Mouse (Mus musculus) large intestine, adult 2 months (tissue): Measurements from ENCODE around the gene Figla. TPM values are rescaled to one million over a fixed set of nuclear protein-coding genes. Genes with fewer than 3 reads are reported as not detected.

Experiments
- DNase-seq: peaks from one replicate; pipeline ENCODE4 v3.0.0-alpha.2; 2012; ENCODE audit warnings: low read depth, low spot score
- WGBS: fragments of 180-500 bp; shearing (Covaris S2); methylation state at CpG from one replicate; pipeline ENCODE4 v1.1.7; 2018; 5-methylcytosine and 5-hydroxymethylcytosine counted together
- polyA plus RNA-seq: library from polyadenylated mRNA; depleted of rRNA; stranded (reverse); fragments of >200 nt; gene quantifications from 2 replicates; pipeline ENCODE4 v1.2.3, GENCODE M21; 2012

Figla gene
- polyA plus RNA-seq, 1 experiment: not detected

GRCm38 (mm10) chr6:86026632-86027292 is 10.8 kb downstream of the Figla start:
- WGBS: 76% methylated on average over 8 of the region's 8 CpGs
- DNase-seq: no peak

- 64% methylated on average over 2 of the region's 2 CpGs for WGBS
Measured at GRCm38 (mm10) chr6:86028150-86028549, 12.2 kb downstream of the Figla start.

GRCm38 (mm10) chr6:86028601-86029322 is 12.8 kb downstream of the Figla start, which contains the start of gene Add2:
Gene Add2 (plus strand): TSS chr6:86028681.
- no peak for DNase-seq
- WGBS: 3% methylated on average over 56 of the region's 56 CpGs

More at GRCm38 (mm10) chr6:86028150-86028549, 12.2 kb downstream of the Figla start:
- DNase-seq: no peak

GRCm38 (mm10) chr6:86029323-86029713 is 13.3 kb downstream of the Figla start:
- no peak for DNase-seq
- 21% methylated on average over 6 of the region's 6 CpGs for WGBS

- 38% methylated on average over 2 of the region's 2 CpGs for WGBS
- no peak for DNase-seq
Measured at GRCm38 (mm10) chr6:86031527-86031926, 15.6 kb downstream of the Figla start.

GRCm38 (mm10) chr6:86033635-86034034 is 17.7 kb downstream of the Figla start:
- 63% methylated on average over 1 of the region's 1 CpGs for WGBS

GRCm38 (mm10) chr6:86038901-86039300 is 22.9 kb downstream of the Figla start:
- DNase-seq: no peak
- WGBS: 60% methylated on average over 2 of the region's 2 CpGs

More at GRCm38 (mm10) chr6:86033635-86034034, 17.7 kb downstream of the Figla start:
- no peak for DNase-seq

GRCm38 (mm10) chr6:86040140-86040539 is 24.2 kb downstream of the Figla start:
- 65% methylated on average over 1 of the region's 1 CpGs for WGBS
- no peak for DNase-seq

GRCm38 (mm10) chr6:86047510-86047909 is 31.5 kb downstream of the Figla start:
- no peak for DNase-seq
- 92% methylated on average over 11 of the region's 11 CpGs for WGBS

- WGBS: 79% methylated on average over 5 of the region's 5 CpGs
- no peak for DNase-seq
Measured at GRCm38 (mm10) chr6:86048509-86048908, 32.5 kb downstream of the Figla start.

GRCm38 (mm10) chr6:86050586-86051268 is 34.8 kb downstream of the Figla start:
- WGBS: 25% methylated on average over 6 of the region's 6 CpGs
- no peak for DNase-seq

GRCm38 (mm10) chr6:86052032-86052459 is 36.1 kb downstream of the Figla start:
- no peak for DNase-seq
- WGBS: 49% methylated on average over 7 of the region's 7 CpGs

- no peak for DNase-seq
- 68% methylated on average over 4 of the region's 4 CpGs for WGBS
Measured at GRCm38 (mm10) chr6:86052556-86052955, 36.6 kb downstream of the Figla start.

- no peak for DNase-seq
- 57% methylated on average over 4 of the region's 4 CpGs for WGBS
Measured at GRCm38 (mm10) chr6:86053099-86053498, 37.1 kb downstream of the Figla start.

- DNase-seq: no peak
- WGBS: 88% methylated on average over 5 of the region's 5 CpGs
Measured at GRCm38 (mm10) chr6:86053594-86053993, 37.6 kb downstream of the Figla start.

GRCm38 (mm10) chr6:86058475-86058874 is 42.5 kb downstream of the Figla start:
- no peak for DNase-seq
- 0% methylated on average over 1 of the region's 1 CpGs for WGBS

GRCm38 (mm10) chr6:86059151-86059853 is 43.3 kb downstream of the Figla start:
- no peak for DNase-seq
- 38% methylated on average over 7 of the region's 7 CpGs for WGBS

GRCm38 (mm10) chr6:86060170-86060569 is 44.2 kb downstream of the Figla start:
- no peak for DNase-seq
- WGBS: 92% methylated on average over 3 of the region's 3 CpGs

- DNase-seq: no peak
- WGBS: 47% methylated on average over 5 of the region's 5 CpGs
Measured at GRCm38 (mm10) chr6:86062226-86062625, 46.3 kb downstream of the Figla start.

GRCm38 (mm10) chr6:86062684-86063083 is 46.7 kb downstream of the Figla start:
- no peak for DNase-seq
- WGBS: 95% methylated on average over 2 of the region's 2 CpGs
